In genomic region chr4:86359398-86359797, GRCm38 (mm10) we compare ENCODE assay signal across 23 mouse cellular contexts.
DNase-seq lines count a peak whose midpoint lies in the region; ATAC-seq lines count a peak whose summit lies in the region.
"Had no signal": no experiment of that assay in that cellular context is flagged by ENCODE, and none has a peak within 500 bp of the region (broad histone marks: within the 10 kb centered on the region; RNA-seq: fewer than 3 reads in every experiment).

No protein-coding gene starts in this region.

- no peaks in the 10 kb centered on the region for H3K27me3 ChIP-seq in embryonic facial prominence, embryonic 11.5 days (ENCODE audit: control insufficient read depth, insufficient read depth, low read length)
- no peaks in the 10 kb centered on the region for H3K27me3 ChIP-seq in limb, embryonic 15.5 days
- H3K27me3 ChIP-seq: embryonic facial prominence, embryonic 15.5 days; heart, embryonic 13.5 days; hindbrain, embryonic 12.5 days had no signal

- H3K4me3 ChIP-seq in embryonic facial prominence, embryonic 11.5 days (ENCODE audit: low read depth, low read length) = no peak overlapping the region
- no peak overlapping the region for H3K4me3 ChIP-seq in limb, embryonic 15.5 days
- H3K4me3 ChIP-seq: embryonic facial prominence, embryonic 15.5 days; erythroblast, embryonic 14.5 days; forebrain, embryonic 10.5 days; heart, embryonic 13.5 days; hindbrain, embryonic 12.5 days had no signal

- peak; percentile 89 for ATAC-seq in frontal cortex, adult (ENCODE audit: low TSS enrichment)
- ATAC-seq in embryonic facial prominence, embryonic 11.5 days (replicated peaks; ENCODE audit: insufficient number of reproducible peaks, low FRiP score, low TSS enrichment, low read depth) = no peak
- ATAC-seq in limb, embryonic 15.5 days (ENCODE audit: insufficient number of reproducible peaks, low FRiP score, low TSS enrichment, low read depth) = no peak
- ATAC-seq: forebrain, embryonic 14.5 days; hindbrain, embryonic 16.5 days; inflammation-experienced regulatory T-cells, adult 6 months had no signal

- H3K4me2 ChIP-seq in embryonic facial prominence, embryonic 11.5 days (ENCODE audit: low read depth, low read length) = no peak overlapping the region
- H3K4me2 ChIP-seq in limb, embryonic 15.5 days = no peak overlapping the region
- H3K4me2 ChIP-seq: embryonic facial prominence, embryonic 15.5 days; heart, embryonic 13.5 days; hindbrain, embryonic 12.5 days had no signal

- no peaks in the 10 kb centered on the region for H3K4me1 ChIP-seq in embryonic facial prominence, embryonic 11.5 days (ENCODE audit: control insufficient read depth, insufficient read depth, low read length)
- no peaks in the 10 kb centered on the region; the same call in 1 of the 2 replicates for H3K4me1 ChIP-seq in limb, embryonic 15.5 days
- H3K4me1 ChIP-seq: embryonic facial prominence, embryonic 15.5 days; forebrain, embryonic 10.5 days; hindbrain, embryonic 12.5 days had no signal

- no peaks in the 10 kb centered on the region for H3K36me3 ChIP-seq in embryonic facial prominence, embryonic 11.5 days (replicated peaks; ENCODE audit: control insufficient read depth, insufficient read depth, low read depth, low read length)
- H3K36me3 ChIP-seq in limb, embryonic 15.5 days = 0 out of 2 replicates have a peak, but pooled peaks cover 2% of the 10 kb centered on the region
- H3K36me3 ChIP-seq: embryonic facial prominence, embryonic 15.5 days; forebrain, embryonic 10.5 days; hindbrain, embryonic 12.5 days had no signal

- H3K9me3 ChIP-seq in embryonic facial prominence, embryonic 11.5 days (replicated peaks; ENCODE audit: control insufficient read depth, low read length) = no peaks in the 10 kb centered on the region
- no peaks in the 10 kb centered on the region for H3K9me3 ChIP-seq in limb, embryonic 15.5 days
- H3K9me3 ChIP-seq: embryonic facial prominence, embryonic 15.5 days; forebrain, embryonic 10.5 days; heart, embryonic 13.5 days; hindbrain, embryonic 12.5 days had no signal

- no peak overlapping the region for H3K9ac ChIP-seq in embryonic facial prominence, embryonic 11.5 days (replicated peaks; ENCODE audit: low read length)
- H3K9ac ChIP-seq in limb, embryonic 15.5 days = no peak overlapping the region
- H3K9ac ChIP-seq: embryonic facial prominence, embryonic 15.5 days; heart, embryonic 13.5 days; hindbrain, embryonic 12.5 days had no signal

- intact Hi-C loops in left cerebral cortex, postnatal 14 days (cut with DNase I) = no loop called here

- no peak for DNase-seq in frontal cortex, postnatal 14 days (ENCODE audit: low spot score in 2 of 2)
- peak; percentile 45 for DNase-seq in heart, adult 11 months
- no peak for DNase-seq in heart, postnatal 4 days
- peak; percentile 54 for DNase-seq in embryonic facial prominence, embryonic 11.5 days (ENCODE audit: low spot score)
- DNase-seq in left cerebral cortex, postnatal 14 days (ENCODE audit: low spot score in 2 of 2) = no peak
- no peak for DNase-seq in layer of hippocampus, postnatal 14 days (ENCODE audit: low spot score in 2 of 2)
- DNase-seq: adrenal gland, postnatal 10 days; B cell, adult 2 months; cerebellum, adult 11-12 months; cerebellum, adult 9-10 months; cerebellum, postnatal 25 days; gastrocnemius, postnatal 10 days; heart, postnatal 36 days had no signal

- no peak overlapping the region for H3K27ac ChIP-seq in embryonic facial prominence, embryonic 11.5 days (replicated peaks; ENCODE audit: low read depth, low read length)
- H3K27ac ChIP-seq in limb, embryonic 15.5 days = 0 out of 2 replicates have a peak overlapping the region, but pooled peaks have one; percentile 17
- H3K27ac ChIP-seq: embryonic facial prominence, embryonic 15.5 days; forebrain, embryonic 10.5 days; heart, embryonic 13.5 days; hindbrain, embryonic 12.5 days had no signal

- WGBS in embryonic facial prominence, embryonic 11.5 days = 79% methylated on average over 5 of the region's 5 CpGs
- 49% methylated on average over 5 of the region's 5 CpGs for WGBS in limb, embryonic 15.5 days

Comparison
In these comparisons a context has a peak if more than half of its experiments do, and no peak if none do; other contexts are left out.
1. DNase-seq: peak in heart, adult 11 months (single experiment) and embryonic facial prominence, embryonic 11.5 days (single experiment); none in frontal cortex, postnatal 14 days (0 of 2), heart, postnatal 4 days (single experiment), left cerebral cortex, postnatal 14 days (0 of 2) and layer of hippocampus, postnatal 14 days (0 of 2).